Mouse (Mus musculus) gonadal fat pad, adult 2 months (tissue): Measurements from ENCODE around the gene Olfr38. TPM values are rescaled to one million over a fixed set of nuclear protein-coding genes. Genes with fewer than 3 reads are reported as not detected.

Source experiments
- DNase-seq: peaks from one replicate; pipeline ENCODE4 v3.0.0-alpha.2; 2012; ENCODE audit warnings: low read depth
- polyA plus RNA-seq: library from polyadenylated mRNA; depleted of rRNA; stranded (reverse); fragments of >200 nt; gene quantifications from 2 replicates; pipeline ENCODE4 v1.2.3, GENCODE M21; 2012; rRNA removed

The Olfr38 gene
- polyA plus RNA-seq, result not detected in 2 replicates

DNA sequence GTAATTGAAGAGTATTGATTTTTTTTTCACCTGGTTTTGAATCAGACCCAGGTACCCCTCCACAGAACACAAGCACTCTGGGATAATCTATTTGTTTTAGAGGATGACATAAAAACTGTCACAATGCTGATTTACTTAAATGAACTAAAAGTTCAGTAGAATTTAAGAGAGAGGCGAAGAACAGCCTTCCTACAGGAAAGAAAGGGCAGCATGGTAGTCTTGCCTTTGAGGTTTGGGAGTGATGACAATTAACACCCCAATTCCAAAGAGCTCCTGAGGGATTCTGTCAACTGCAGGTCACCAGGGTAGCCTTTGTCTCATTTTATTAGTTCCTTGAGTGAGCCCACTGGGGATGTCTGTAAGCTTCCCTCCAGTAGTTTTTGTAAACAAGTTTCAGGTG, at the start of gene Olfr38:
TSS of gene Olfr38 (plus strand) at position 301 of the 400 bp plus-strand sequence.
- DNase-seq, result no peak

DNA sequence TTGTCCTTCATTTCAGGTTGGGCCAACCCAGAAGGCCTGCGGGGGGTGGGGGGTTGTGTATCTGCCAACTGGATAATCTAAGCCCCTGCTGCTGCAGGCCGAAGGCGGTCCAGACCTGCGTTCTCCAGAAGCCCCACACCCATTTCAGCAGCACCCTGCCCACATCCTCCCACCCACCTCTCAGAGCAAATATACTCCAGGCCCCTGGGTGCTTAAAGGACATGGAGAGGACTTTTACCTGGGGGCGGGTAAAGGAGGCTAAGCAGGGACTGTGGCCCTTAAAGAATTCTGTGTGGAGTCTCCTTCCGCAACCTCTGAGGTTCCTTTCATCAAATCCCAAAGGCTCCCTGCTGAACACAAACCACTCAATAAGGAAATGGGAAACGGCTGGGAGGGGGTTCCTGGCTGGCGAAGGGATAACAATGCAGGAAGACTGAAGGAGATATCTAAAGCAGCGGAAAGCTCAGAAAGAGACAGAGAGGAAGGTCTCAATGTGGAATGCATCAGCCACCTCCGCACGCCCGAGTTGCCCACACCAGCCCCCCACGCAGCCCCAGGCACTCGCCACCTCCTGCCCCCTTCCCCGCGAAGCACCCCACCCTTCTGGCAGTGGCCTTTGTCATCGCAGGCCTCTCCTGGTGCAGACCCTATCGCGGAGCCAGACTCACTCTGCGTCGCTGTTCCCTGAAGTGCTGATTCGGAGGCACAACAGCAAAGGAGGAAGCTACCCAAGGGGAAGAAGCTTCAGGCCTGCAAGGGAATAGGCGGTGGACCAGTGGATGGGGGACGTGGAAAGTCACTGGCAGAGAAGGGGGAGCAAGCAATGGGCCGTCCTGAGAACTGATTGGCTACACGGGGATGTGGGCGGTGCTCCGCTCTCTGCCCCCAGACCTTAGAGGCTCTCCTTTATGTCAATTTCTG, 46.7 kb upstream of the Olfr38 start, which contains the start of gene Tcaf1:
TSS of gene Tcaf1 (minus strand) at position 798 of the 921 bp plus-strand sequence.
- no peak for DNase-seq

DNA sequence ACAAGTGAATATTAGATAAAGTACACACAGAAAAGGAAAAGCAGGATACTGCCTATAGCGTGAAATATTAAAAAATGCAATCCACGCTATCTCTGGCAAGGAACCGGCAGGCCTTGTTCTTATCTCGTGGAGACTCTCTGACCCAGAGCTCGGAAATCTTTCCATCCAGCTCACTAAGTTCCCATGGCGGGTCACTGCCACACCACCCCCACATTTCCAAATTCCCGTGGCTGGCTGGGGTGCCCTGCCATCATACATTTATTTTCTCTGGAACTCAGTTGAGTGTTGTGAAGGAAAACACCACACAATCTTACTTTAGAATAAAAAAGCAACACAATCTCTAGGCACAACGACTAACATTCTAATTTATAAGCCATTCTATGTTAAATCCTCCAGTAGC, 41.5 kb upstream of the Olfr38 start:
- DNase-seq, result no peak

DNA sequence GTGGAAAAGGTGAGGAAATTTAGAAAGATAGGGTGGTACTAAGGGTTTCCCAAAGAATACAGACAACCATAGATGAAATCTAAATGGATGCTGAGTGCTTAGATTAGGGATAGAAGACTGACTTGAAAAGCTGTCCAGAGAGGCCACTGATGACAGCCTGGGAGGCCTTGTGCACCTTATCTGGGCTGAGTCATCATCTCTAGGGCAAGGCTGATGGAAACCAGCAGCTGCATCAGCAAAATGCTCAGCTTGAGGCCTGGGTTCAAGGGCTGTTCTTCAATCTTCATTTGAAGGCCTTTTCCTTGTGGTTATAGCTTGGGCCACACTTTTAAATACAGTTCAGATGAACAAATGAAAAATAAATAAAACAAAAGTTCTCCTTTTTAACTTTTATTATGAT, 38.2 kb upstream of the Olfr38 start:
- DNase-seq, result no peak

DNA sequence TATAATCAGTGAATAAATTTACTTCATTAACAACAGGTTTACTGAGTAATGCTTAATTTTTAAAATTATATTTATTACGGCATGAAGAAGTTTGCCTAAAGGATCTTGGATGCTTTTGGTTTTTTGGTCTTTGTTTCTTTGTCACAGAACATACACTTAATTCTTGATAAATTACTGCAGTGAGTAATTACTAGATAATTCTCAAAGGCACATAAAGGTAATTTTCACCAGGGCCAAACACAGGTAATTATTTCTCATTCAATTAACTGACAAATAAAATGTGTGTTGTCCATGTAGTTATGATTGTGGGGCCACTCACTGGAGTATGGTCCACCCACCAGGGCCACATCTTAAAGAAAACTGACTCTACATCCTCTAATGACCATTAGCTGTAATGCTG, 17.1 kb upstream of the Olfr38 start, which contains the start of gene Olfr453:
TSS of gene Olfr453 (plus strand) at position 301 of the 400 bp plus-strand sequence.
- no peak for DNase-seq

DNA sequence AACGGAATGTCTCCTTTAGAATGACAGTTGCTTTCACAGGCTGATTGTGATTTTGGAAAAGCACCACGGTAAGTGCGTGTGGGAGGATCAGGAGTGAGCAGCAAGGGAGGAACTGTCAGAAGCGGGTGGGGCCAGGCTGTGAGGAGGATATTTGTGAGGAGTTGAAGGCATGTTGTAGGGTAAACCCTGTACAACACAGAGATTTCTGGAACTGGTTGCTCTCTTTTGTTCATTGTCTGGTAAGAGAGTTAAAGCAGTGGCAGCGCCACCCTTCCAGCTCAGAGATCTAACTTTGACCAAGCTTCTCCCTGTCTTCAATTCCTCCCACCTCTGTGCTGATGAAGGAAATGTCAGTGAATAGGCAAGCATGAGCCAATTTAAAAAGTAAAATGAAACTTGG, 13.9 kb upstream of the Olfr38 start:
- no peak for DNase-seq

DNA sequence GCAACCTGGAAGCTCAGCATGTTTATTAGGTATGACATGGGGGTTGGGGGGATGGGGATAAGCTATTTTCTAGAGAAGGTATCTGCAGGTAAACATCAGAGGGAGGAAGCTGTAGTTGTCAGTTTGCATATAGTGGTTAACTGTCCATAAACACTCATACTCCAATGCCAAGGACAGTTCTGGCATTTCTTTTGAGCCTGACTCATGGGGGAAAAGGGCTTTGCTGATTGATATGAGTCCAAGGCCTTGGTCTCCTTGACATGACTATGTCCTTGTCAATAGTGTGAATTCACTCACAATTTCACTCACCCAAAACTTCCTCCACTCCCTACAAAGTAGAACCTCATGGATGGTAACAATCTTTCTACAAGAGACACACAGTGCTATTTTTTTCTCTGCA, 8.4 kb upstream of the Olfr38 start:
- no peak for DNase-seq

DNA sequence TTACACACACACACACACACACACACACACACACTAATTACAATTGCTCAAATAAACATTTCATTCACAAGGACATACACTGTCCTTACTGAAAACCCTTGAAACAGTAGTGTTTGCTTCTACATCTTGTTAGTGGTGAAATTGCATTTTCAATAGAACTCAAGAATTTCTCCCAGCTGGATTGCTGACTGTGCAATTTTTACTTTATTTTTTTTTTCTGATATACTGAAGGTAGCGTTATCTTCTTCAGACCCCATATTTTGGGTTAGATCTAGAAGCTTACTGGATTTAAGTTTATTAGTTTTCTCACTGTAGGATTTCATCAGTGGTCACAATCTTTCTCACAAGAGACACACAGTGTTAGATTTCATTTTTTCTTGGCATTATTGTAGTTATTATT, 20.9 kb downstream of the Olfr38 start:
- no peak for DNase-seq

DNA sequence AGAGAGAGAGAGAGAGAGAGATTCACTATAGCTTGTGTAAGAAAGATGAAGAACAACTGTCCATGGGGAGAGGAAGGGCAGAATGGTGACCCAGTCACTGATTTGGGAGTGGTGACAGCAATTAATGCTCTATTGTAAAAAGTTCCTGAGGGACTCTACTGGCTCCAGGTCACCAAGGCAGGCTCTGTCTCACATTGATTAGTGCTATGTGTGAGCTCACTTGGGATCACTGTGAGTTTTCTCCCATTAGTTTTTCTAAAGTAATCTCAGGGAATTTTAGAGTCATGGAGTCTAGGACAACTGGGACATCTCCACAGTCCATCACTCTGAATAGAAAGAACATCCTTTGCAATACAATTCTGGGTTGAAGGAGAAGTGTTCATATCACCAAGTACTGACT, 28.6 kb downstream of the Olfr38 start, which contains the start of gene Olfr452:
TSS of gene Olfr452 (plus strand) at position 301 of the 400 bp plus-strand sequence.
- DNase-seq, result no peak

DNA sequence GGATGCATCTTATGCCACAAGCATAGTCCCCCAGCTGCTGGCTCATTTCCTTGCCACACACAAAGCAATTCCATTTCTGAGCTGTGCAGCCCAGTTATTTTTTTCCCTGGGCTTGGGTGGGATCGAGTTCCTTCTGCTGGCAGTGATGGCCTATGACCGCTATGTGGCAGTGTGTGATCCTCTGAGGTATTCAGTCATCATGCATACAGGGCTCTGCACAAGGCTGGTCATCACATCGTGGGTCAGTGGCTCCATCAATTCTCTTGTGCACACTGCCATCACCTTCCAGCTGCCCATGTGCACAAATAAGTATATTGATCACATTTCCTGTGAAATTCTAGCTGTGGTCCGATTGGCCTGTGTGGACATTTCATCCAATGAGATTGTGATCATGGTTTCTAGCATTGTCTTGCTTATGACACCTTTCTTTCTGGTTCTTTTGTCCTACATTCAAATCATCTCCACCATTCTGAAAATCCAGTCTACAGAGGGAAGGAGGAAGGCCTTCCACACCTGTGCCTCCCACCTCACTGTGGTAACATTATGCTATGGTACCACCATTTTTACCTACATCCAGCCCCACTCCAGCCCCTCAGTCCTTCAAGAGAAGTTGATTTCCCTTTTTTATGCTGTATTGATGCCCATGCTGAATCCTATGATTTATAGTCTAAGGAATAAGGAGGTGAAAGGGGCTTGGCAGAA, 34.2 kb downstream of the Olfr38 start:
- no peak for DNase-seq

DNA sequence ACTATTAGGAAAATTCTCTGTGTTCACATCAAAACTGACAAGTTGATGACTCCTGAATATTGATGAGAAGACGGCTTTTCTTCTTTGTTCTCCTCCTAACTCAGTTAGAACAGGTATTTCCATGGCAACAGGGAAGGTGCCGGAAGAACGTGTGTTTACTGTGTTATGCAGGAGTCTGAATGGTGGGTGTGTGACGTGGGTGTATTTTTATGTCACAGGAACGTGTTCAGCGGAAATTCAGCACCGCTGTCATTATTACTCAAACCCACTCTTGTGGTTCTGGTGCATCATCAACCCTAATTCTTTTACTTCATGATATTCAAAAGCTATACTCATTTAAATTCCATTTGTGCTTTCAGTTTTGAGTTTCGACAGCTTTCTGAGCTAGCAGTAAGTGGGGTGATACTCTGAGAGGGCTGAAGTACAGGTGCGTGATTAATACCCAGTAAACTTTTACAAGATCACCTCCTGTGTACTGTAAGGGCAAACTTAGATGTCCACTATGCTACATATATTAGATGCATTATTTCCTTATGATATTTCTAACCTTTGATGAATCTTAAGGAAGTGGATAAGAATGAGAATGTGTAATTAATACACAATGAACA, 34.8 kb downstream of the Olfr38 start:
- no peak for DNase-seq

DNA sequence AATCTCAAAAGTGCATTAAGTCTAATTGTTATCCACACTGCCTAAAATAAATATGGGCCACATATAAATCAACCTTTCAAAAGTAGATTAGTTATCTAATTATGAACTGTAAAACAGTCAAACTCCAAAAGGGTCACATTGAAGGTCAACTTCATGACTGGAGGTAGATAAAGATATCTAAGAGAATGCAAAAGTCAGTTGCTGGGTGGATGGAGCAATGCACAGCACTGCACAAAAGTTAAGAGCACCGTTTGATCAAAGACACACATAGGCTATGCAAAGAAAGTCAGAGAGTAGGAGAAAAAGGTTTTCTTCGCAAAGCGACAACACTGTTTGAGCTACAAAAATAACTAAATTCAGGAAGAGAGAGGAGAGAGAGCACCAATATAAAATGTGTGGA, 38.8 kb downstream of the Olfr38 start:
- no peak for DNase-seq

DNA sequence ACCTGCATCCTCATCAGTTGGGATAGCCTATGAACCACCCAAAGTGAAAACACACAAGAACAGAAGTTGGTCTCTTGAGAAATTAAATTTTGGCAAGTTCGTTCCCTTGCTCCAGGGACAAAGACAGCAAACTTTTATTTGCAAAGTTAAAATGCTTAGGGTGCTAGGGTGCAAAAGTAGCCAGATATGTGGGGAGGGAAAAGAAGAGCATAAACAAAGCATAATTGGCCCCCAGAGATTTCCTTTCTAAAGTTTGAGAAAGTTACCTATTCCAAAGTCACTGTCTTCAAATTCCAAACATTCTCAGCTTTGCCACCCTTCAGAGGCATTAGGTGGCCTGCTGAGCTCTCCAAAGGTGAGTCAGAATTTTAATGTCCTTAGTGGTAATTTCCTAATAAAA, 55.4 kb downstream of the Olfr38 start, which contains the start of gene Olfr450:
TSS of gene Olfr450 (plus strand) at position 301 of the 400 bp plus-strand sequence.
- no peak for DNase-seq

Other genes with a start within 250 kb of the Olfr38 start
- not detected in 2 replicates for gene Olfr455, start 208.8 kb upstream of the Olfr38 start, polyA plus RNA-seq
- not detected in 2 replicates for gene Tcaf3, start 158.7 kb upstream of the Olfr38 start, polyA plus RNA-seq
- gene Tcaf2, start 111.2 kb upstream of the Olfr38 start, polyA plus RNA-seq, result 3.0 and 4.2 TPM in 2 replicates
- 38.8 and 50.3 TPM in 2 replicates for gene Tcaf1, start 46.3 kb upstream of the Olfr38 start, polyA plus RNA-seq
- gene Olfr453, start 17.0 kb upstream of the Olfr38 start, polyA plus RNA-seq, result not detected in 2 replicates
- not detected in 2 replicates for gene Olfr452, start 28.7 kb downstream of the Olfr38 start, polyA plus RNA-seq
- not detected in 2 replicates for gene Olfr450, start 55.5 kb downstream of the Olfr38 start, polyA plus RNA-seq
- not detected in 2 replicates for gene Olfr449, start 78.0 kb downstream of the Olfr38 start, polyA plus RNA-seq
- gene Olfr448, start 134.0 kb downstream of the Olfr38 start, polyA plus RNA-seq, result not detected in 2 replicates
- not detected in 2 replicates for gene Olfr447, start 152.5 kb downstream of the Olfr38 start, polyA plus RNA-seq
- gene Olfr446, start 165.0 kb downstream of the Olfr38 start, polyA plus RNA-seq, result not detected in 2 replicates
- not detected in 2 replicates for gene Olfr444, start 192.7 kb downstream of the Olfr38 start, polyA plus RNA-seq